Mouse (Mus musculus): ENCODE measurements around the gene Gm12695.

The Gm12695 gene

GRCm38 (mm10) chr4:96785086-96785485 lies at the start of gene Gm12695:
Gm12695 (minus strand) TSS chr4:96785186.
- no peak for DNase-seq (ENCODE audit: inconsistent age in 2 of 2, low spot score in 1 of 2)

- DNase-seq (ENCODE audit: inconsistent age in 2 of 2, low spot score in 1 of 2) = no peak
These were observed 40.6 kb upstream of the Gm12695 start for GRCm38 (mm10) chr4:96825540-96826045.

GRCm38 (mm10) chr4:96806824-96807808 lies 22.1 kb upstream of the Gm12695 start:
- DNase-seq (ENCODE audit: inconsistent age in 2 of 2, low spot score in 1 of 2) = no peak

GRCm38 (mm10) chr4:96799380-96800157 lies 14.6 kb upstream of the Gm12695 start:
- peak in 1 of 2 experiments; percentile 52 for DNase-seq (ENCODE audit: inconsistent age in 2 of 2, low spot score in 1 of 2)

- no peak for DNase-seq (ENCODE audit: inconsistent age in 2 of 2, low spot score in 1 of 2)
These were observed 12.6 kb upstream of the Gm12695 start for GRCm38 (mm10) chr4:96797583-96797982.

- no peak for DNase-seq (ENCODE audit: inconsistent age in 2 of 2, low spot score in 1 of 2)
These were observed 6.3 kb upstream of the Gm12695 start for GRCm38 (mm10) chr4:96791301-96791700.

GRCm38 (mm10) chr4:96789905-96790304 lies 4.9 kb upstream of the Gm12695 start:
- DNase-seq (ENCODE audit: inconsistent age in 2 of 2, low spot score in 1 of 2) = no peak

GRCm38 (mm10) chr4:96786610-96787009 lies 1.6 kb upstream of the Gm12695 start:
- no peak for DNase-seq (ENCODE audit: inconsistent age in 2 of 2, low spot score in 1 of 2)

GRCm38 (mm10) chr4:96772966-96773566 lies 11.9 kb downstream of the Gm12695 start:
- DNase-seq (ENCODE audit: inconsistent age in 2 of 2, low spot score in 1 of 2) = peak in 1 of 2 experiments; percentile 27

GRCm38 (mm10) chr4:96766396-96766998 lies 18.5 kb downstream of the Gm12695 start:
- no peak for DNase-seq (ENCODE audit: inconsistent age in 2 of 2, low spot score in 1 of 2)

- no peak for DNase-seq (ENCODE audit: inconsistent age in 2 of 2, low spot score in 1 of 2)
These were observed 33.0 kb downstream of the Gm12695 start for GRCm38 (mm10) chr4:96751953-96752352.

- no peak for DNase-seq (ENCODE audit: inconsistent age in 2 of 2, low spot score in 1 of 2)
These were observed 44.5 kb downstream of the Gm12695 start for GRCm38 (mm10) chr4:96740472-96740871.

GRCm38 (mm10) chr4:96729256-96729655 lies 55.7 kb downstream of the Gm12695 start:
- DNase-seq (ENCODE audit: inconsistent age in 2 of 2, low spot score in 1 of 2) = no peak

GRCm38 (mm10) chr4:96728211-96728610 lies 56.8 kb downstream of the Gm12695 start:
- no peak for DNase-seq (ENCODE audit: inconsistent age in 2 of 2, low spot score in 1 of 2)

- DNase-seq (ENCODE audit: inconsistent age in 2 of 2, low spot score in 1 of 2) = peak in 1 of 2 experiments; percentile 51
These were observed 59.5 kb downstream of the Gm12695 start for GRCm38 (mm10) chr4:96725415-96726055.

- no peak for DNase-seq (ENCODE audit: inconsistent age in 2 of 2, low spot score in 1 of 2)
These were observed 62.7 kb downstream of the Gm12695 start for GRCm38 (mm10) chr4:96722301-96722700.

- DNase-seq (ENCODE audit: inconsistent age in 2 of 2, low spot score in 1 of 2) = peak in 1 of 2 experiments; percentile 10
These were observed 65.7 kb downstream of the Gm12695 start for GRCm38 (mm10) chr4:96718977-96719966.

- peak in 1 of 2 experiments; percentile 14 for DNase-seq (ENCODE audit: inconsistent age in 2 of 2, low spot score in 1 of 2)
These were observed 66.5 kb downstream of the Gm12695 start for GRCm38 (mm10) chr4:96718503-96718902.
